Mouse (Mus musculus) layer of hippocampus, adult 18-20 months (tissue): ENCODE measurements around the gene Tmem240. TPM values are rescaled to one million over a fixed set of nuclear protein-coding genes. Genes with fewer than 3 reads are reported as not detected.
"Not testable (repeated sequence)": the region's sequence is repeated elsewhere in the genome, so short reads cannot be mapped to it uniquely, and the experiment has no call there.

Experiments used
- DNase-seq, 2 experiments: peaks; one replicate each; pipeline ENCODE4 v3.0.0; 2022; ENCODE audit warnings: low spot score in 2 of 2
- total RNA-seq, 2 experiments: library from RNA; stranded (reverse); gene quantifications; 2 replicates each; pipeline ENCODE4 v1.2.3; 2021

The Tmem240 gene
- total RNA-seq, 2 experiments from 2014 or later = 35.8 to 39.5 TPM

- DNase-seq = peak; percentile 80 to 93
These were observed 35.4 kb downstream of the Tmem240 start for GRCm38 (mm10) chr4:155769880-155770512.

GRCm38 (mm10) chr4:155770626-155771025, 36.0 kb downstream of the Tmem240 start:
- DNase-seq = no peak

- DNase-seq = no peak
These were observed 37.1 kb downstream of the Tmem240 start for GRCm38 (mm10) chr4:155771706-155772105.

GRCm38 (mm10) chr4:155772786-155773185, 38.2 kb downstream of the Tmem240 start:
- no peak for DNase-seq

GRCm38 (mm10) chr4:155773335-155774078, 38.9 kb downstream of the Tmem240 start:
- no peak for DNase-seq

GRCm38 (mm10) chr4:155774280-155774754, 39.7 kb downstream of the Tmem240 start, which contains the start of gene Vwa1:
Gene Vwa1 (minus strand): TSS chr4:155774698.
- peak; percentile 79 to 83 for DNase-seq

GRCm38 (mm10) chr4:155774971-155775740, 40.6 kb downstream of the Tmem240 start:
- no peak for DNase-seq

- no peak for DNase-seq
These were observed 41.3 kb downstream of the Tmem240 start for GRCm38 (mm10) chr4:155775855-155776254.

- no peak for DNase-seq
These were observed 42.2 kb downstream of the Tmem240 start for GRCm38 (mm10) chr4:155776704-155777335.

- no peak for DNase-seq
These were observed 43.2 kb downstream of the Tmem240 start for GRCm38 (mm10) chr4:155777816-155778215.

GRCm38 (mm10) chr4:155779498-155779897, 44.9 kb downstream of the Tmem240 start:
- no peak for DNase-seq

- no peak for DNase-seq
These were observed 46.3 kb downstream of the Tmem240 start for GRCm38 (mm10) chr4:155780895-155781294.

- no peak for DNase-seq
These were observed 49.0 kb downstream of the Tmem240 start for GRCm38 (mm10) chr4:155783486-155784080.

GRCm38 (mm10) chr4:155784081-155784701, 49.6 kb downstream of the Tmem240 start:
- DNase-seq = peak; percentile 66 to 83

- DNase-seq = no peak
These were observed 50.6 kb downstream of the Tmem240 start for GRCm38 (mm10) chr4:155785246-155785645.

- DNase-seq = no peak
These were observed 51.2 kb downstream of the Tmem240 start, which contains the start of gene Tmem88b for GRCm38 (mm10) chr4:155785819-155786218. Gene Tmem88b (minus strand): TSS chr4:155785874.

- no peak for DNase-seq
These were observed 53.7 kb downstream of the Tmem240 start for GRCm38 (mm10) chr4:155788300-155788699.

GRCm38 (mm10) chr4:155788833-155789232, 54.2 kb downstream of the Tmem240 start:
- DNase-seq = not testable (repeated sequence)

GRCm38 (mm10) chr4:155790021-155790489, 55.5 kb downstream of the Tmem240 start, which contains the start of gene Ankrd65:
Gene Ankrd65 (plus strand): TSS chr4:155790439.
- DNase-seq = no peak
